Mouse (Mus musculus): ENCODE data around the gene Scamp3. TPM values are rescaled to one million over a fixed set of nuclear protein-coding genes. Genes with fewer than 3 reads are reported as not detected.

The Scamp3 gene
- total RNA-seq, 2 experiments from 2014 or later: 46.2 to 50.2 TPM

- no peak for DNase-seq
Measured at GRCm38 (mm10) chr3:89226361-89226760, 49.1 kb downstream of the Scamp3 start.

- no peak for DNase-seq
Measured at GRCm38 (mm10) chr3:89226900-89227299, 49.6 kb downstream of the Scamp3 start, which contains the start of gene Mtx1. Gene Mtx1, minus strand, starts transcription at chr3:89227088.

- DNase-seq: peak; percentile 85 to 88
Measured at GRCm38 (mm10) chr3:89227307-89228179, 50.3 kb downstream of the Scamp3 start.

DNA sequence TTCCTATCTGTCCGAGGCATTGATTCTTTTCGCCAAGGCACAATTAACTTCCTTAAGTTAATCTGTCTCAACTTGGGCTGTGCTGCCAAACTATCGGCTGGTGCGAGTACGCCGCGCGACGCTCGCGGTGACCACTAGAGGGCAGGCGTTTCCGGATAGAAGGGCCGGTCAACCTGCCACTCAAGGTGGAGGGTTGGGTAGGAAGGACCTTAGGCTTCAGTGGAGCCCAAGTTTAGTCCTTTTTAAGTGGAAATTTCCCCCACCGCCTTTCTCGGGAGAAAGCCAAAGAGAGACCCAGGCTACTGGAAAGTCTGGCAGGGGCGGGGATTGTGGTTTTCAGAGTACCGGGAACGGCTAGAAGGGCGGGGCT lies 50.9 kb downstream of the Scamp3 start:
- peak; percentile 89 to 95 for DNase-seq

- no peak for DNase-seq
Measured at GRCm38 (mm10) chr3:89228836-89229235, 51.6 kb downstream of the Scamp3 start, which contains the start of gene Muc1. Gene Muc1, plus strand, starts transcription at chr3:89229057.

GRCm38 (mm10) chr3:89229276-89229675 lies 52.0 kb downstream of the Scamp3 start:
- DNase-seq: no peak

GRCm38 (mm10) chr3:89230561-89230960 lies 53.3 kb downstream of the Scamp3 start:
- DNase-seq: no peak

- no peak for DNase-seq
Measured at GRCm38 (mm10) chr3:89231345-89231744, 54.1 kb downstream of the Scamp3 start.

- no peak for DNase-seq
Measured at GRCm38 (mm10) chr3:89231772-89232275, 54.6 kb downstream of the Scamp3 start.

Small RNA genes within 50 kb of the gene (microRNA-seq; reads per million reads assigned to microRNA genes)
- 62.4 to 75.1 reads per million in 2 experiments for gene Mir92b

Other genes with a start within 250 kb of the Scamp3 start
- 10 to 100 TPM; 37.3 to 40.2 TPM for gene Ash1l, start 226.9 kb upstream of the Scamp3 start, total RNA-seq (2021)
- gene Dap3, start 226.3 kb upstream of the Scamp3 start, total RNA-seq (2021): 100 to 1,000 TPM; 146 to 156 TPM
- gene Rusc1, start 84.2 kb upstream of the Scamp3 start, total RNA-seq (2021): 10 to 100 TPM; 25.9 to 30.0 TPM
- gene Gm43738, start 76.4 kb upstream of the Scamp3 start, total RNA-seq (2021): not detected
- gene Fdps, start 75.5 kb upstream of the Scamp3 start, total RNA-seq (2021): 10 to 100 TPM; 24.2 to 25.6 TPM
- gene Pklr, start 41.3 kb upstream of the Scamp3 start, total RNA-seq (2021): not detected
- under 1 TPM; 0.30 to 0.62 TPM for gene Hcn3, start 17.3 kb upstream of the Scamp3 start, total RNA-seq (2021)
- 10 to 100 TPM; 14.3 to 17.8 TPM for gene Clk2, start 12.7 kb upstream of the Scamp3 start, total RNA-seq (2021)
- 1 to 10 TPM; 3.7 to 4.7 TPM for gene Fam189b, start 5.7 kb downstream of the Scamp3 start, total RNA-seq (2021)
- gene Gba, start 25.5 kb downstream of the Scamp3 start, total RNA-seq (2021): 10 to 100 TPM; 18.3 to 19.6 TPM
- 1 to 10 TPM; 2.8 to 5.8 TPM for gene Thbs3, start 37.7 kb downstream of the Scamp3 start, total RNA-seq (2021)
- gene Mtx1, start 49.6 kb downstream of the Scamp3 start, total RNA-seq (2021): 10 to 100 TPM; 60.3 to 61.5 TPM
- 1 to 10 TPM in 1 of 2 experiments, under 1 TPM in 1; 0.40 to 2.1 TPM for gene Muc1, start 51.6 kb downstream of the Scamp3 start, total RNA-seq (2021)
- 10 to 100 TPM; 64.8 to 89.2 TPM for gene Krtcap2, start 68.5 kb downstream of the Scamp3 start, total RNA-seq (2021)
- gene Trim46, start 68.8 kb downstream of the Scamp3 start, total RNA-seq (2021): under 1 TPM; 0.37 to 0.98 TPM
- 10 to 100 TPM; 54.1 to 54.7 TPM for gene Dpm3, start 81.9 kb downstream of the Scamp3 start, total RNA-seq (2021)
- 10 to 100 TPM; 15.6 to 21.6 TPM for gene Slc50a1, start 93.1 kb downstream of the Scamp3 start, total RNA-seq (2021)
- 10 to 100 TPM; 22.5 to 23.8 TPM for gene Efna1, start 103.7 kb downstream of the Scamp3 start, total RNA-seq (2021)
- gene Efna3, start 145.5 kb downstream of the Scamp3 start, total RNA-seq (2021): not detected
- gene Efna4, start 160.6 kb downstream of the Scamp3 start, total RNA-seq (2021): under 1 TPM in 1 of 2 experiments, not detected in 1; 0.28 TPM
- gene Adam15, start 172.5 kb downstream of the Scamp3 start, total RNA-seq (2021): 10 to 100 TPM; 45.5 to 47.0 TPM
- not detected for gene Dcst2, start 184.5 kb downstream of the Scamp3 start, total RNA-seq (2021)
- gene Dcst1, start 187.8 kb downstream of the Scamp3 start, total RNA-seq (2021): not detected
- gene Zbtb7b, start 217.3 kb downstream of the Scamp3 start, total RNA-seq (2021): 10 to 100 TPM; 21.3 to 23.3 TPM
- gene Lenep, start 225.3 kb downstream of the Scamp3 start, total RNA-seq (2021): 1 to 10 TPM in 1 of 2 experiments, not detected in 1; 1.0 TPM
- gene Flad1, start 234.4 kb downstream of the Scamp3 start, total RNA-seq (2021): 10 to 100 TPM; 59.5 to 63.8 TPM
- gene Cks1b, start 240.9 kb downstream of the Scamp3 start, total RNA-seq (2021): 1 to 10 TPM; 4.6 to 4.8 TPM
- gene Shc1, start 241.0 kb downstream of the Scamp3 start, total RNA-seq (2021): 10 to 100 TPM; 33.2 to 36.1 TPM